Mouse (Mus musculus) urinary bladder, postnatal 25 days (tissue): ENCODE data around the gene Samd14.
A peak's percentile ranks its signal among the peaks of the same experiment; 100 is the strongest.

Source experiments
- DNase-seq: peaks from one replicate; pipeline ENCODE4 v3.0.0; 2022; ENCODE audit warnings: low spot score

The Samd14 gene

DNA sequence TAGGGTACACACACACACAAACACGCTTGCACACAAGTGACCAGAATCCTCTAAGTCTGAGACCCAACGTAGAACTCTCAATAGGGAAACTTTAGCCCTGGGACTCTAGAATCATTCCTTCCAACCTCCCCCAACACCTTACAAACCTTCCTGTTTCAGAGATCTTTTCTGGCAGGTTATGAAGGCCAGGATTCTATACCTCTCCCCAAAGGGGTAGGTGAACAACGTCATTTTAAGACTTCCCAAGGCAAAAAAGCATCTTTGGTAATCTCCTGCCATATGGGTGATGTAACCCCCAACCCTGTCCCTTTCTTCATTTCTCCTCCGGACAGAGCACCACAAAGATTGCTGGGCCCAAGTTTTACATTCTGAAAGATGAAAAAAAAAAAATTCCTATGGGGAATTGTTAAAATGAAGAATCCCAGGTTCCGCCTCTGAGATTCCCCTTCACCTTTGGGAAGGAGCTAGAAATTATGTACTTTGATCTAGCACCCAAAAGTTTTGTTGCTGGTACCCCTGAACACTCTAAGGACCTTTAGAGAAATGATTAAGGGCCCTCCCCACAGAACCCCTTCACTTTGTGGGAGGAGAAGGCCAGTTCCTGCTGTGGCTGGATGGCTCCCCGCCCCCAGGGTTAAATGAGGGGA is 19.5 kb upstream of the Samd14 start:
- DNase-seq = no peak

DNA sequence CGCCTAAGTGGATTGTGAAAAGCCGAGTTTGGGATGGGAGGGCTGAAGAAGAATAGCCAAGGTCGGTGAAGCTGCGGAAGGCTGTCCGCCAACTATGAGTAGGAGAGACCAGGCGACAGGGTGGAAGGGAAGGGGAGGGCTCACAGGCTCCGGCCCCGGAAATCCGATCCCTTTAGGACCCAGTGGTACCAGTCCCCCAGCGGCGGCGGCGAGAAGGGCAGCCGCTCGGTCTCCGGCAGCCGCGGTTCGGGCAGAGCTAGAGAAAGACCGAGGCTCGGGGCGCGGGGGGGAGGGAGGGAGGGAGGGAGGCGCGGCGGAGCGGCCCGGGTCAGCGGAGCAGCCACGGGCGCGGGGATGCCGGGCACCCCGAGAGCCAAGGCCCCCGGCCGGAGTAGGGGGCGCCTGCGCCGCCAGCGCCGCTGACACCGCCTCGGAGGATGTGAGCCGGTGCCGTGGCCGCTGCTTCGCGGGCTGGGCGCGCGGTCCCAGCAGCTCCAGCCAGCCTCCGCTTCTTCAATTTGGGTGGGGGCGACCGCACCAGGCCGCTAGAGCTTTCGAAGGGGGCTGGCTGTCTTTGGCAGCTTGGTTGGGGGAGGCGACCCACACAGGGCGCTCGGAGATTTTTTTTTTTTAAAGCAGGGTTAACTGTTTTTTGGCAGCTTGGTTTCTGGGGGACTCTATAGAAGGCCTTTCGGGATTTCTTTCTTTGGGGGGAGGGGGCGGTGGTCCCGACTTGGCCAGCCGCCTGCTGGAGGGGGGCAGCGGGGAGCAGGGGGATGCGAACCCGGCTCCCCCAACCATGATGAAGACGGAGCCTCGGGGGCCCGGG is 18.7 kb upstream of the Samd14 start, which contains the start of gene Ppp1r9b:
Ppp1r9b (plus strand) TSS at position 287 of the 829 bp plus-strand sequence.
- DNase-seq = peak; percentile 87

DNA sequence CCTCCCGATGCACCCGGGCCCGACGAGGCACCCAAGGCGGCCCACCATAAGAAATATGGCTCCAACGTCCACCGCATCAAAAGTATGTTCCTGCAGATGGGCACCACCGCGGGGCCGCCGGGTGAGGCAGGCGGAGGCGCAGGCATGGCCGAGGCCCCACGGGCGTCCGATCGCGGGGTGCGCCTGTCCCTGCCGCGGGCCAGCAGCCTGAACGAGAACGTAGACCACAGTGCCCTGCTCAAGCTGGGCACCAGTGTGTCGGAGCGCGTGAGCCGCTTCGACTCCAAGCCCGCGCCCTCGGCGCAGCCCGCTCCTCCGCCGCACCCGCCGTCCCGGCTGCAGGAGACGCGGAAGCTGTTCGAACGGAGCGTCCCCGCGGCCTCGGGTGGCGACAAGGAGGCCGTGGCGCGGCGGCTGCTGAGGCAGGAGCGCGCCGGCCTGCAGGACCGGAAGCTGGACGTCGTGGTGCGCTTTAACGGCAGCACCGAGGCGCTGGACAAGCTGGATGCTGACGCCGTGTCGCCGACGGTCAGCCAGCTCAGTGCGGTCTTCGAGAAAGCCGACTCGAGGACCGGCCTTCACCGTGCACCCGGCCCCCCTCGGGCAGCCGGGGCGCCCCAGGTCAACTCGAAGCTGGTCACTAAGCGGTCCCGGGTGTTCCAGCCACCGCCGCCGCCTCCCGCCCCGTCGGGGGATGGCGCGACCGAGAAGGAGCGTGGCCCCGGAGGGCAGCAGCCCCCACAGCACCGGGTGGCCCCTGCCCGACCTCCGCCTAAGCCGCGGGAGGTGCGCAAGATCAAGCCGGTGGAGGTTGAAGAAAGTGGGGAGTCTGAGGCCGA is 17.8 kb upstream of the Samd14 start:
- no peak for DNase-seq

DNA sequence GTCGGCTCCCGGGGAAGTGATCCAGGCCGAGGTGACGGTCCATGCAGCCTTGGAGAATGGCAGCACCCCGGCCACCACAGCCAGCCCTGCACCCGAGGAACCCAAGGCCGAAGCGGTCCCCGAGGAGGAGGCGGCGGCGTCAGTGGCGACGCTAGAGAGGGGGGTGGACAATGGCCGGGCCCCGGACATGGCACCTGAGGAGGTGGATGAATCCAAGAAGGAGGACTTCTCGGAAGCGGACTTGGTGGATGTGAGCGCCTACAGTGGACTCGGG is 17.3 kb upstream of the Samd14 start:
- DNase-seq = no peak

DNA sequence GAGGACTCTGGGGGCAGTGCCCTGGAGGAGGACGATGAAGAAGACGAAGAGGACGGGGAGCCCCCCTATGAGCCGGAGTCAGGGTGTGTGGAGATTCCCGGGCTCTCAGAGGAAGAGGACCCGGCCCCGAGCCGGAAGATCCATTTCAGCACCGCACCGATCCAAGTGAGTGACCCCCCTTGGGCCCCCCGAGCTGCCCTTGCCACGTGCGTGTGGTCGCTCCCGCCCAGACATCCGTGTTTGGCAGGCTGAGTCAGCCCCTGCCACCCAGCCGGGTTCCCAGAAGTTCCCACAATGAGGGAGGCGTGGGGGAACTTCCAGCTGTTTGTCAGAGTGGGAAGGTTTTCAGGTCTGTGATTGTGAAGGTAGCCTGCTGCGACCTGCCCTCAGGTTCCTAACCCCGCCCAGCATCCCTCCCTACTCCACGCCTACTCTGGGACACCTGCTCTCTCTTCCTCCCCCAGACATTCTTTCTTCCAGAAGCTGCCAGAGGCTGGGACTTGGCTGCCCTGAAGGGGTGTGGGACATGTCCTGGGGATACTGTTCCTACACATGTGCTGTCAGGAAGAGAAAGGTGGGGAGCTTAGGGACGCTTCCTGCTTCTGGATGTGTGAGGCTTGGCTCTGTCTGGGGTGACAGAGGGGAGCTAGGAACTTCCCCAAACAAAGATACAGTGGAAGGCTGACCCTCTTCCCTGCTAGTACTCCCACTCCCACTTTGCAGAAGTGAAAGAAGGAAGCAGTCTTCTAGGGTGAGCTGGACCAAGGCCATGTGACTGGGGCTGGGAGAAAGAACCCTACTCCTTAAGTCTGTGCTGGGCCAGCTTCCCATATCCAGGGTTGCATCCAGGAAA is 16.7 kb upstream of the Samd14 start:
- peak; percentile 50 for DNase-seq

DNA sequence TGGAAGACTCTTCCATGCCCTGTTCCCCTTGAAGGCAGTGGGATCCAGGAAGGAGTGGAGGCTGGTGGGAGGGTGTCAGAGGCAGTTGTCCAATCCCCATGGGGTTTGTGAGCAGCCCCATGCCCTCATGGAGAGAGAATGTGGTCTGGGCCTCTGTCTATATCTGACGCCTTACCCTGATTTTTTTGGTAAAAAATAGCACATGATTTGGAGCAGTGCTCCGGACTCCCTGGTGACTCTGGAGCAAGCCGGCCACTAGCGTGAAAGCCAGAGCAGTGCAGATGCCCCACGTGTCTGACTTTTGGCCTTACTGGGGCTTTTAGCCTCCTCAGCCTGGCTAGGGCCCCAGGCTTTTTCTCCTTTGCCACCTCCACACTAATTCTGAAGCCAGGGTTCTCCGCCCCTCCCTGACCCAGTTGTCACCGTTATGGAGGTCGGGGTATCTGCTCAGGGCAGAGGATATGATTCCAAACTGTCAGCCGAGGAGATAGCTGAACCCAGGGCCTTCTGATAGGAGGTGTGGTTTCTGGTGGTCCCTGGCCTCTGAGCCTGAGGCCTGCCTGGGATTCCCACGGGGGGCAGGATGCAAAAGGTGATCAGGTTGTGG is 15.4 kb upstream of the Samd14 start:
- DNase-seq = no peak

DNA sequence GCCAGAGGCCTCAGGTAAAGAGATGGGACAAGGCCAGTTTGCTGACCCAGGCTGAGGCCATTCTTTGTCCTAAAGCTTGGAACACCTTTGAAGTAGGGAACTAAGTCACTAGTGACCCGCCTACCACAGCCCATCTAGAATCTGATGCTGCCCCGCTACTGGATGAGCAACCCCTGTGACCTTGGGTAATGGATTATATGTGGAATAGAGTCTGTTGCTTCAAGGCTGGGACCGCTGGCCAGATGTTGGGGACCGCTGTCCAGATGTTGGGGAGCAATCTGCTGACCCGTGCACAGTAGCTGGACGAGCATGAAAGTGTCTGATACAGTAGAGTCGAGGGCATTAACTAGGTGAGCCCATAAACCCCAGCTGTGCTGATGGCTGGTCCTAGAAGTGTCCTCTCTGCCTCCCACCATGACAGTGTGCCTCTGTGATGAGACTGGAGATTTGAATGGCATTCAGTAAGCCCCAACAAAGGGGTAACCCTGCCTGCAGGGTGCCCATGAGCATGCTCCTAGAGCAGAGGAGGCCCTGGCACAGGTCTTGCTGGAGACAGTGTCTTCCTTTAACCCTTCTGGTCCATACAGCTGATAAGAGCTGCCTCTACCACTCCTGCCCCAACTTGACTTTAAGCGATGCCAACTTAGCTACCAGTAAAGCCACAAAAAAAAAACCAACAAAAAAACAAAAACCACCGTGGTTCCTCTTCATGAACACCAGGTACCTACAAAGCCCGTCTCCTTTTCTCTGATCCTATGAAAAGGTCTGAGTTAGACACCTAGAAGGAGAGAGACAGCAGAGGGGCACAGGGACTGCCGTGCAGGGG is 14.5 kb upstream of the Samd14 start:
- DNase-seq = no peak

DNA sequence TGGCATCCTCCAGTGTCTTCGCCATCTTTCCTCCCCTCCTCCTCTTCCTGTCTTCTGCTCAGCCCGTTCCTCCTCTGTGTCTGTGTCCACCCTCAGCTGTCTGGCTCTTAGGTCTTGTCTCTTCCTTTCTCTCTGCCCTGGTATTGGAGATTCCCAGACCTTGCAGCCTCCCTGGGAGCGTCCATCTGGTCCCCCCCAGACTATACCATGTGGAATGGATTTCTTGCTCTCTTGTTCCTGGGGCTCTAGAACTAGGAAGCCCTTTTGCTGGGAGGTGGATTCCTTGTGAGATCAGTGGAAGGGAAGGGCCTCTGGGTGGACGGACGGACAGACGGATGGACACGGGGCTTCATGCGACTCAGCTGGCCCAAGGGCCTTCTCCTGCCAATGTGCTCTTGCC is 13.6 kb upstream of the Samd14 start:
- no peak for DNase-seq

DNA sequence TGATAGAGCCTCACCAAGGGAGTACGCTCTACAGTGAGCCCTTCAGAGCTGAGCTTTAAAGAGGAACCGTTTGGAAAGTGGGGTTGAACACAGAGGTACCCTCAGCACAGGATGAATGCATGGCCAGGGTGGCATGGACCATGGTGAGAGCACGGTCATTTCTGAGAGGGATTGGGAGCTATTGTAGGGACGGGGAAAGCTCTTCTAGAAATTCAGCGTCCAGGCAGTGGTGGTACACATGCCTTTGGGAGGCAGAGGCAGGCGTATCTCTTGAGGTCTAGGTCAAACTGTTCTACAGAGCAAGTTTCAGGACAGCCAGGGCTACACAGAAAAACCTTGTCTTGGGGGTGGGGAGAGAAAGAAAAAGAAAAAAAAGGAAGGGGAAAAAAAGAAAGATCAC is 12.7 kb upstream of the Samd14 start:
- no peak for DNase-seq

DNA sequence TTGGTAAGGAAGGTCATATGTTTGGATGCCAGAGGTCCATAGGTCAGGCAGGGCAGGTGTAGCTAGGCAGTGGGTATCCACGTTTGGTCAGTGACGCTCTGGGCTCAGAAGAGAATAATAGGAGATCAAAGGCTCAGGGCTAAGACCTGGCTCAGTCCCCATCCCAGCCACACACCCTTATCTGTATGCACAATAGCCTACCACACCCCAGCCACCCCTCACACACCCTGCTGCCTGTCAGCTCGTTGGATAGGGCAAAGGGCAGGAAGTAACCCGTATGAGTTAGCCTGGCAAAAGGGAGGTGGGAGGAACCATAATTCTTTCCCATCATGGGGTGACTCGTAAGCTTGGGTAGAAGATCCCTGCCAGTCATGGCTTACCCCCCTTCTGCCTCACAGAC is 12.1 kb upstream of the Samd14 start:
- no peak for DNase-seq

DNA sequence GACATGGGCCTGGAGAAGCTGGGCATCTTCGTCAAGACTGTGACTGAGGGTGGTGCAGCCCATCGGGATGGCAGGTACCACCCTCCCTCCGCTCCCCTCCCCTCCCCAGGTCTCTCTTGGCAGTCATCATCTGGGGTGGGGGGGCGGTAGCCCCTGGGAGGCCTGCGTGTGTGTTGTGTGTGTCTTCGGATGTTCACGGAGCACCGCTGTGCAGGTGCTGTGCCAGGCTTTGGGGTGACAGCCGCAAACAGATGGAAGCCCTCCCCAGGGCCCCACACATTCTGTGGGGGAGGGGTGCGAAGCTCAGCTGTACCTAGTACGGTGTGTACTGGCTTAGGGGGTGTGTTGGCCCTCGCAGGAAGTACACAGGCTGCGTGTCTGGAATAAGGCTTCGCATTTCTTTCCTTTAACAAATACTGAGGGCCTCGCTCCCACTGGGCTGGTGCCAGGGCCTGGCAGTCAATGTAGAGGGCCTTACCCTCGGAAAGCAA is 11.6 kb upstream of the Samd14 start:
- no peak for DNase-seq

DNA sequence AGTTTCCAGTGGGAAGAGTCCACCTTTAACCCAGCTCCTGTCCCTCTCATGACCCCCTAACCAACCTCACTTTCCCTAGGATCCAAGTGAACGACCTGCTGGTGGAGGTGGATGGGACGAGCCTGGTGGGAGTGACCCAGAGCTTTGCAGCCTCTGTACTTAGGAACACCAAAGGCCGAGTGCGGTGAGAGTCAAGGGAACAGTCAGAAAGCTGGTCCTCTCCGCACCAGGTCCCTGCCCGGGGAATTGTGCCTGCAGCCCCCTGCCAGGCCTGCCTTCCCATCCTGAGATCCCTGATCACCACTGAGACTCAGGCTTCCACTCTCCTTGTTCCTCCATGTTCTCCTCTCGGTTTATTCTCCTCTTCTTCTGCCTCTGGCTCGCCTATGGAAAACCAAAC is 9.6 kb upstream of the Samd14 start:
- DNase-seq = no peak

DNA sequence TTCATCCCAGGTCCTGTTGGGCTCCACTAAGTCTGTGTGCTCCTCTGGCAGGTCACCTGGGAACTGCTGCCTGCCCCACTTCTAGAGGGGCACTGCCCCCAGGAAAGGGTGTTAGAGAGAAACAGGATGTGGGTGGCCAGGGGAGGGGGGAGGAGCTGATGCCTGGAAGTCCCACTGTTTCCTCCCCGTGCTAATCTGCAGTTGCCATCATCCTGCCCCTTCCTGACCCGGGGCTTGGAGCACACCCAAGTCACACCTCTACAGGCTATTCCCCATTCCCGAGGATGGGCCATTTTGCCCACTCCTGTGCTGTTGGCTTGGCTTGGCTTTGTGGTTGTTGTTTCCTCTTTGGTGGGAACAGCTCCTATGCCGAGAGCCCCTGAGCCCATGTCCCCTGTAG is 9.1 kb upstream of the Samd14 start:
- DNase-seq = no peak

DNA sequence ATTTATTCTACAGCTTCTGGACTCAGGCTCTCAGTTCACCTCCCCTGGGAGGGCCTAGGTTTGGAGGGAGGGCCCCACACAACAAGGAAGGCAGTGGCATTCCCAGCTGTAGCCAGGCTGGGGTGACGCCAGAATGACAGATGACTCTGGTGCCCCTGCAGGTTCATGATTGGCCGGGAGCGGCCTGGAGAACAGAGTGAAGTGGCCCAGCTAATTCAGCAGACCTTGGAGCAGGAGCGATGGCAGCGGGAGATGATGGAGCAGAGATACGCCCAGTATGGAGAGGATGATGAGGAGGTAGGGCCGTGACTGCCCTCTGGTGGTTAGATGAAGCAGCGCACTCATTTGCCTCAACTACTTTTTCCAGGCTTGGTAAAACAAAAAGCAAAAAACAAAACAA is 8.6 kb upstream of the Samd14 start:
- no peak for DNase-seq

DNA sequence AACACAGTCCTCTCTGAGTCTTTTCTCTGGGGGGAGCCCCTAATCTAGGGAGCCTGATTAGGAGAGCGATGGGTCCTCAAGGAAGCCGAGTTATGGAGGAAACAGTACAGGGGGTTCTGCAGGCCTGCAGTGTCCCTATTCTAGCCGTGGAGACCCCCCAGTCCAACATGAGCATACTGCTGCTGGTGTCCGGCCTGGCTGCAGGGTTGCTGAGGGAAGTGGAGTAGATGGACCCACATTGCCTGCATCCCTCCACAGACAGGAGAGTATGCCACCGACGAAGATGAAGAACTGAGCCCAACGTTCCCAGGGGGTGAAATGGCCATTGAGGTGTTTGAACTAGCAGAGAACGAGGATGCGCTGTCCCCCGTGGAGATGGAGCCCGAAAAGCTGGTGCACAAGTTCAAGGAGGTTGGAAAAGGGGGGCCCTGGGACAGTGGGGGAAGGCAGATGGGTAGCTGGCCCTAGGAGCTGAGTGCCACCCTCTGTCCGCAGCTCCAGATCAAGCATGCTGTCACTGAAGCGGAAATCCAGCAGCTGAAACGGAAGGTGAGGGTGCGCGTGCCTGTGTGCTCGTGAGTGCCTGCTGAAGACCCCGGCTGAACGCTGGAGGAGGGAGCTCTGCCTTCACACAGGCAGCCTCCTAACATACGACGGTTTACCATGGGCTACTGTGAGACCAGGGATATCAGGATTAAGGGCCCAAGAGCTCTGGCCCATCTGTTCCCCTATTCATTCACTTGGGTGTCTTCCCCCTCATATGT is 7.9 kb upstream of the Samd14 start:
- no peak for DNase-seq

DNA sequence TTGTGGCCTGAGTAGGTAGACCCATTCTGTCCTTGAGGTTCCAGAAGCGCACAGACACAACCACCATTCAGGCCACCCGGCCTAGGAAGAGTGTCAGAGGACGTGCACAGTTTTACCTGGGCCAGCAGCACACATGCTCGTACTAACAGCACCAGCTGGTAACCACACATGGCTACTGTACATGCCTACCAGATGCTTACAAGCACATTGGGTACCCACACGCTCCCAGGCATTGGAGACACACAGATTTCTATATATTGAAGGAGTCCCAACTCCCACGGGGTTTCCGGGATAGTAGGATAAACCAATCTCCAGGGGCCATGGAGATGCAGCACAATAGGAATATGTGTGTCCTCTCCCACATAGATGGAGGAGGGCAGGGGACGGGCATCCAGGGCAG is 7.0 kb upstream of the Samd14 start:
- no peak for DNase-seq

DNA sequence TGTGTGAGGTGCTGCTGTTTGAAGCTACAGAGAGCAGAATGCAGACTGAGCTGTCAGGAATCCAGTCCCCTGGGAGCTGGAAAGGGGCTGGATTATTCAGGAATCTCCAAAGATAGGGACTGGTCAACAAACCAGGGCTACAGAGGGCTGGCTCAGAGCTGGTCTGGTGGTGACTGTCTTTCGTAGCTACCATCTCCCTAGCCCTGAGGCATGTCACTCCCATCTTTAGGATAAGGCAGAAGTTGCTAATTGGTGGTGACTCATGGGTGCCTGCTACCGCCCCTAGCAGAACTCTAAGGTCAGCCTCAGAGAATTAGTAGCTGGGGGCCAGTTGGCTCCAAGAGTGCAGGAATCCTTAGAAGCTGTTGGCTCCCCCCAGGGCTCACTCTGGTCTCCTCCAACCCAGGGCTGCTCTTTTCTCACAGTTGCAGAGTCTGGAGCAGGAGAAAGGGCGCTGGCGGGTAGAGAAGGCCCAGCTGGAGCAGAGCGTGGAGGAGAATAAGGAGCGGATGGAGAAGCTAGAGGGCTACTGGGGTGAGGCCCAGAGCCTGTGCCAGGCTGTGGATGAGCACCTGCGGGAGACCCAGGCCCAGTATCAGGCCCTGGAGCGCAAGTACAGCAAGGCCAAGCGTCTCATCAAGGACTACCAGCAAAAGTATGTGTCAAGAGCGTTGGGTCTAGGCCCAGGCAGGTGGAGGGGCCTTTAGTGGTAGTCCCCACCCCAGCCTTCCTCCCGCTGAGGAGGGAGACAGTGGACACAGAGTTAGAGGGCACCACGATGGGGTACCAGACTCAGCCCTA is 5.3 kb upstream of the Samd14 start:
- DNase-seq = no peak

DNA sequence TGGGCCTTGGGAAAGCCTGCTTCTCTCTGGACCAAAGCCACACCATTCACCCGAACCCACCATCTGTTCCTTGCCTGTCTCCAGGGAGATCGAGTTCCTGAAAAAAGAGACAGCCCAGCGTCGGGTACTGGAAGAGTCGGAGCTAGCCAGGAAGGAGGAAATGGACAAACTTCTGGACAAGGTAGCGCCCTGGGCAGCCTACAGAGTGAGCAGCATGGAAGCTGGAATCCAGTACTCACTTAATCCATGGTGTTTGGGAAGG is 4.8 kb upstream of the Samd14 start:
- no peak for DNase-seq

DNA sequence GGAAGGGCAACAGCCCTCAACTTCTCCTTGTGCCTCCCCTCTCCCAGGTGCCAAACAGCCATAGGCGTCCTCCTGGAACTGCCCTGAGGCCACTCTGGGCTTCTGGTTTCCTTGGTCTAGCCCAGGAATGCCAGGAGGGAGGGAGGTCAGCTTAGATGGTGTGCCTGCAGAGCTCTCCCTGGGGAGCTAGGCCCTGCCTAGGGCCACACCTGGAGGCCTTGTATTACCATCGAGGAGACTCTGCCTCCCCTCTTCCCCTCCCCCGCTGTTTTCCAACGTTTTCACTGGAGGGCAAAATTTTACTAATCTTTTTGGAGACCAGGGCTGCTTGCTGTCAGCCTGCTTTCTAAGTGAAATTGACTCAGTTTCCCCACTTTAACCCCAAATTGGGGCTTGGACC is 3.6 kb upstream of the Samd14 start:
- no peak for DNase-seq
